Mouse (Mus musculus): Measurements from ENCODE around the gene Ptgir. TPM values are rescaled to one million over a fixed set of nuclear protein-coding genes. Genes with fewer than 3 reads are reported as not detected.
"Not testable (repeated sequence)": the region's sequence is repeated elsewhere in the genome, so short reads cannot be mapped to it uniquely, and the experiment has no call there.

Gene Ptgir
- polyA plus RNA-seq, 1 experiment from 2014 or later, result 0.10 TPM

- Histone ChIP-seq H3K4me3 (peak overlapping the region; percentile 49), H3K4me1 (peaks cover 49% of the 10 kb centered on the region), H3K27me3 (ENCODE audit: poor library complexity, severe bottlenecking) (peaks cover 58% of the 10 kb centered on the region), H3K27ac (peak overlapping the region; percentile 72), H3K36me3 (replicated peaks) (no peaks in the 10 kb centered on the region), H3K9me3 (0 out of 2 replicates have a peak, but pooled peaks cover 3% of the 10 kb centered on the region)
- DNase-seq (ENCODE audit: extremely low spot score, low spot score), result peak; percentile 88
- 10% methylated on average over 29 of the region's 29 CpGs for WGBS
These were observed 43.9 kb downstream of the Ptgir start for GRCm38 (mm10) chr7:16949908-16950841.

GRCm38 (mm10) chr7:16950861-16951635 lies 44.8 kb downstream of the Ptgir start:
- Histone ChIP-seq H3K27me3 (ENCODE audit: poor library complexity, severe bottlenecking) (peaks cover 49% of the 10 kb centered on the region), H3K27ac (no peak overlapping the region), H3K36me3 (replicated peaks) (no peaks in the 10 kb centered on the region), H3K4me1 (peaks cover 41% of the 10 kb centered on the region), H3K4me3 (no peak overlapping the region), H3K9me3 (no peaks in the 10 kb centered on the region)
- WGBS, result 32% methylated on average over 18 of the region's 18 CpGs
- peak; percentile 80 for DNase-seq (ENCODE audit: extremely low spot score, low spot score)

DNA sequence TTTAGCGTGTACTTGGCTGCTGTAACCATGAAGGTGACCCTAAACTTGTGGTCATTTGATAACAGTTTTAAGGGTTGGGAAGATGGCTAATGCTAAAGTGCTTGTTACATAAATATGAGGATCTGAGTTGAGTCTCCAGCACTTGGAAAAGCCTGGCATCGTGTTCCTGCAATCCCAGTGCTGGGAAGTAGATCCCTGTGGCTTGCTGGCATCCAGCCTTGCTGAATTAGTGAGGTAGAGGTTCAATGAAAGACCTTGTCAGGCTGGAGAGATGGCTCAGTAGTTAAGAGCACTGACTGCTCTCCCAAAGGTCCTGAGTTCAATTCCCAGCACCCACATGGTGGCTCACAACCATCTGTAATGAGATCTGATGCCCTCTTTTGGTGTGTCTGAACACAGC lies 47.5 kb downstream of the Ptgir start:
- H3K4me3 ChIP-seq; DNase-seq (ENCODE audit: extremely low spot score, low spot score); H3K9me3 ChIP-seq; H3K36me3 ChIP-seq (replicated peaks); H3K27ac ChIP-seq: not testable (repeated sequence)
- peaks cover 31% of the 10 kb centered on the region for H3K4me1 ChIP-seq
- 68% methylated on average over 2 of the region's 2 CpGs for WGBS
- H3K27me3 ChIP-seq (ENCODE audit: poor library complexity, severe bottlenecking), result peaks cover 22% of the 10 kb centered on the region

DNA sequence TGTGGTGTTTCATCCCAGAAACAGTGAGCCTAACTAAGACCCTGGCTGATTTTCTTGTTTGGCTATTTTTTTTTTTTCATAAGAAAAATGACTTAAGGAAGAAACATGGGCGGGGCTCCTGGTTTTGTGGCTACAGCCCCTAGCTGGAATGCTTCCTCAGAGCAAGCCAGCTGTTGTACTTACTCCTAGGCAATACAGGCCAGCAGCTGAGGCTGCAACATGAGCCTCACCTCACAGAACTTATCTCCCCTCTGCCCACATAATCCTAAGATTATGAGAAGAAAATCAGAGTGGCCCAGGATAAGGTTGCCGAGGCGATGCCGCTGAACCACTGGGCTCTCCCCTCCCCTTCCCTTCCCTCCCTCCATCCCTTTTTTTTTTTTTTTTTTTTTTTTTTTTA lies 49.4 kb downstream of the Ptgir start:
- H3K36me3 ChIP-seq (replicated peaks), result no peaks in the 10 kb centered on the region
- H3K27me3 ChIP-seq (ENCODE audit: poor library complexity, severe bottlenecking), result peaks cover 9% of the 10 kb centered on the region
- 88% methylated on average over 4 of the region's 4 CpGs for WGBS
- DNase-seq (ENCODE audit: extremely low spot score, low spot score), result no peak
- peaks cover 36% of the 10 kb centered on the region for H3K4me1 ChIP-seq
- no peak overlapping the region for H3K27ac ChIP-seq
- no peak overlapping the region for H3K4me3 ChIP-seq
- H3K9me3 ChIP-seq, result no peaks in the 10 kb centered on the region

DNA sequence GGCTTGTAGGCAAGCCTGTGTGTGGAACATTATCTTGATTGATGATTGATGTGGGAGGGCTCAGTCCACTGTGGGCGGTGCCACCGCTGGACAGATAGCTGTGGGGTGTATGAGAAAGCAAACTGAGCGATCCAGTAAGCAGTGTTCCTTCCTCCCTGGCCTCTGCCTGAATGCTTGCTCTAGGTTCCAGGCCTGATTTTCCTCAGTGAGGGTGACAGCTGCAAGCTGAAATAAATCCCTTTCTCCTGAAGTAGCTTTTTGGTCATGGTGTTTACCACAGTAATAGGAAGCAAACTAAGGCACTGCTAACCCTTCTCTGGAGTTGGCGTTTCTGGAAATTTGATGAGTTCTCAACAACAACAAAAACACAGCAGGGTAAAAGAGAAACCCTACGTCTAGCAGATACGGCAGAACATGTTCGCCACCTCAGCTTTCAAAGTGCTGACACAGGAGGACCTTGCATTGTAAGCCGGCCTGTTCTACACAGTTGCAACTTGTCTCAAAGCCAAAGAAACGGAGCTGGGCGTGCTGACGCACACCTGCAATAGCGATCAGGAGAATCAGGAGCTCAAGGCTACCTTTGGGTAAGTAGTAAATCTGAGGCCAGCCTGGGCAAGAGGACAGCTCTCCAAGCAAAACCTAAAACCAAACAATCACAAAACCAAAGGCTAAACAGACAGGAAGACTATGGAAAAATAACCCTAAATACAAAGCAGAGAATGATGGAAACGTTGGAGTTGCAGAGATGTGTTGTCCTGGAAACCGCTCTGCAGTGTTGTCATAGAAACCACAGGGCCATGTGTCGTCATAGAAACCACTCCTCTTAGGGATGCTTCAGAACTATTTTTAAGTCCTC lies 50.3 kb downstream of the Ptgir start:
- peaks cover 10% of the 10 kb centered on the region for H3K27me3 ChIP-seq (ENCODE audit: poor library complexity, severe bottlenecking)
- no peak overlapping the region for H3K27ac ChIP-seq
- H3K4me3 ChIP-seq, result no peak overlapping the region
- 76% methylated on average over 15 of the region's 15 CpGs for WGBS
- H3K4me1 ChIP-seq, result peaks cover 34% of the 10 kb centered on the region
- DNase-seq (ENCODE audit: extremely low spot score, low spot score), result no peak
- H3K9me3 ChIP-seq, result no peaks in the 10 kb centered on the region
- no peaks in the 10 kb centered on the region; the same call in 1 of the 2 replicates for H3K36me3 ChIP-seq (replicated peaks)

- H3K36me3 ChIP-seq (replicated peaks), result peaks cover 3% of the 10 kb centered on the region; the same call in 1 of the 2 replicates
- peak within 1 kb of the TSS; percentile 88 for H3K27ac ChIP-seq
- H3K4me1 ChIP-seq, result peaks cover 34% of the 10 kb centered on the region
- WGBS, result 19% methylated on average over 17 of the region's 17 CpGs
- peak within 1 kb of the TSS; percentile 50 for H3K4me3 ChIP-seq
- DNase-seq (ENCODE audit: extremely low spot score, low spot score), result peak; percentile 96
- peaks cover 10% of the 10 kb centered on the region for H3K27me3 ChIP-seq (ENCODE audit: poor library complexity, severe bottlenecking)
- no peaks in the 10 kb centered on the region for H3K9me3 ChIP-seq
These were observed 53.4 kb downstream of the Ptgir start, which contains the start of gene Pnmal1 for GRCm38 (mm10) chr7:16959539-16960187. Gene Pnmal1 (plus strand): TSS chr7:16959679.

Other genes starting within 250 kb of the Ptgir start
- not detected in 2 replicates for gene Ceacam15, start 230.8 kb upstream of the Ptgir start, polyA plus RNA-seq (2016; fragmentation: Nextera tagmentation; extraction: Ambion mirVana)
- gene Ceacam9, start 184.6 kb upstream of the Ptgir start, polyA plus RNA-seq (2016; fragmentation: Nextera tagmentation; extraction: Ambion mirVana), result not detected in 2 replicates
- 249 and 254 TPM in 2 replicates for gene Ap2s1, start 168.1 kb upstream of the Ptgir start, polyA plus RNA-seq (2016; fragmentation: Nextera tagmentation; extraction: Ambion mirVana)
- gene Slc1a5, start 125.2 kb upstream of the Ptgir start, polyA plus RNA-seq (2016; fragmentation: Nextera tagmentation; extraction: Ambion mirVana), result 44.3 and 46.2 TPM in 2 replicates
- gene Strn4, start 90.6 kb upstream of the Ptgir start, polyA plus RNA-seq (2016; fragmentation: Nextera tagmentation; extraction: Ambion mirVana), result 120 and 122 TPM in 2 replicates
- 26.3 and 27.2 TPM in 2 replicates for gene Fkrp, start 89.8 kb upstream of the Ptgir start, polyA plus RNA-seq (2016; fragmentation: Nextera tagmentation; extraction: Ambion mirVana)
- gene Prkd2, start 63.6 kb upstream of the Ptgir start, polyA plus RNA-seq (2016; fragmentation: Nextera tagmentation; extraction: Ambion mirVana), result 9.6 and 10.7 TPM in 2 replicates
- gene Dact3, start 31.2 kb upstream of the Ptgir start, polyA plus RNA-seq (2016; fragmentation: Nextera tagmentation; extraction: Ambion mirVana), result 1.9 and 2.2 TPM in 2 replicates
- 5.5 and 6.6 TPM in 2 replicates for gene Gng8, start 14.7 kb upstream of the Ptgir start, polyA plus RNA-seq (2016; fragmentation: Nextera tagmentation; extraction: Ambion mirVana)
- 156 and 163 TPM in 2 replicates for gene Calm3, start 17.6 kb downstream of the Ptgir start, polyA plus RNA-seq (2016; fragmentation: Nextera tagmentation; extraction: Ambion mirVana)
- 4.3 and 6.8 TPM in 2 replicates for gene Pnmal2, start 38.2 kb downstream of the Ptgir start, polyA plus RNA-seq (2016; fragmentation: Nextera tagmentation; extraction: Ambion mirVana)
- 7.3 and 9.3 TPM in 2 replicates for gene Pnmal1, start 53.2 kb downstream of the Ptgir start, polyA plus RNA-seq (2016; fragmentation: Nextera tagmentation; extraction: Ambion mirVana)
- 1.2 and 1.4 TPM in 2 replicates for gene Gm42372, start 76.6 kb downstream of the Ptgir start, polyA plus RNA-seq (2016; fragmentation: Nextera tagmentation; extraction: Ambion mirVana)
- 7.8 and 8.9 TPM in 2 replicates for gene Ccdc8, start 86.2 kb downstream of the Ptgir start, polyA plus RNA-seq (2016; fragmentation: Nextera tagmentation; extraction: Ambion mirVana)
- 149 and 150 TPM in 2 replicates for gene Ppp5c, start 121.4 kb downstream of the Ptgir start, polyA plus RNA-seq (2016; fragmentation: Nextera tagmentation; extraction: Ambion mirVana)
- gene Hif3a, start 155.9 kb downstream of the Ptgir start, polyA plus RNA-seq (2016; fragmentation: Nextera tagmentation; extraction: Ambion mirVana), result 4.3 and 5.3 TPM in 2 replicates
- gene Psg16, start 167.6 kb downstream of the Ptgir start, polyA plus RNA-seq (2016; fragmentation: Nextera tagmentation; extraction: Ambion mirVana), result 0.11 and 0.12 TPM in 2 replicates
- gene Ceacam3, start 243.8 kb downstream of the Ptgir start, polyA plus RNA-seq (2016; fragmentation: Nextera tagmentation; extraction: Ambion mirVana), result not detected in 2 replicates

Measured in forebrain, embryonic 10.5 days (tissue).